Mouse (Mus musculus): Measurements from ENCODE around the gene Notum.
A peak's percentile ranks its signal among the peaks of the same experiment; 100 is the strongest.

Gene Notum

DNA sequence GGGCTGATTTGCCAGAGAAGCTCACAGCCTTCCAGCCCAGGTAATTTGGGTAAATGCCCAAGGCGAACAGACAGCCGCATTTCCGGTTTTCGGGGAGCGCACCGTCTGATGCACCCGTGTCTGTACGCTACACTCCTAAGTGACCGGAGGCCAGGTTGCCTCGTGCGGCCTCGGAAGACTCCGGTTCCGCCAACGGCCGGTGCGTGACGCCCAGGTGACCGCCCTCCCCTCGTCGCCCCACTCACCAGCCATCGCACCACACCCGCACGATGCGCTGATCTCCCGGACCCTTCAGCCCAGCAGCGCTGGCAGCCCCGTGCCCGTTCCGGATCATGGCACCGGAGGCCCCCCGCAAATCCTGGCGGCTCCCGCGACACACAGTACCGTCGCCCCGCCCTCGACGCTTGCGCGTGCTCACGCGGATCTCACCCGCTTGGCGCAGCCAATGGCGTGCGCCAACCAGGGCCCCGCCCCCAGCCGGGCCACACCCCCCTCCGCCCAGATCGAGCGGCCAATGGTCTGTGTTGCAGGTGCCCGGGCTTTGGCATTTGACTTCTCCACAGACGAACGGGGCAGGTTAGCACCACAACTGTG is 43.4 kb downstream of the Notum start, which contains the start of gene Pcyt2:
Pcyt2 (minus strand) TSS at position 418 of the 594 bp plus-strand sequence.
- peak; percentile 86 to 93 for DNase-seq

DNA sequence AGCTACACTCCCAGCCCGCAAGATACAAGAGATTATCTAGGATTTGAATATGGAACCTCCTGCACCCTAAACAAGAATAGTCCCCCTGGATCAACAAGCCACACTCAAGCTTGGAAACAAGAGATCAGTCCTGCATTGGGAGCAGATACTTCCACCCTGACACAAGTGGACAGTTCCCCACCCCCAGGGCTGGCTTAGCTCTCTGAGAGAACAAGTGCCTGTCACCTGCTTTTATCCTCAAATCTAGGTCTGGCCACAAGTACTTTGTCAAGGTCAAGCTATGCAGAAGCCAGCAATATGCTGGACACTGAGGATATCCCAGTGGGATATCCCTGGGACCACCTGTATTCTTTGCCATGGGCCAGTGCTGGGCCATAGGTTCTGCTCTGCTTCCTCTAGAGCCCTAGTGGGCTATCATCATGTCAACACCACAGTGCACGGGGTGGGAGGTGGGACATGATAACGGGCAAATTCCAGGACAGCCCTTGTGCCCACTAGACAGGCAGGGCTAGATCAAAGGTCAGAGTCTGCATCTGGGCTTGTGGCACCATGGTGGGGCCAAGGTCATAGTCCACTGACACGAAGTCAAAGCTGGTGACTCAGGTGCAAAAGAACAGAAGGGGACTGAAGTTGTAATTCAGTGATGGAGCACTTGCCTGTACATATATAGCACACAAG is 44.2 kb downstream of the Notum start:
- no peak for DNase-seq

GRCm38 (mm10) chr11:120615606-120616203 is 45.3 kb downstream of the Notum start:
- DNase-seq = no peak

- no peak for DNase-seq
These were observed 45.8 kb downstream of the Notum start for GRCm38 (mm10) chr11:120615167-120615566.

- no peak for DNase-seq
These were observed 47.0 kb downstream of the Notum start for GRCm38 (mm10) chr11:120613976-120614375.

GRCm38 (mm10) chr11:120613481-120613972 is 47.4 kb downstream of the Notum start:
- DNase-seq = no peak

- peak; percentile 47 to 66 for DNase-seq
These were observed 48.2 kb downstream of the Notum start for GRCm38 (mm10) chr11:120612763-120613162.

DNA sequence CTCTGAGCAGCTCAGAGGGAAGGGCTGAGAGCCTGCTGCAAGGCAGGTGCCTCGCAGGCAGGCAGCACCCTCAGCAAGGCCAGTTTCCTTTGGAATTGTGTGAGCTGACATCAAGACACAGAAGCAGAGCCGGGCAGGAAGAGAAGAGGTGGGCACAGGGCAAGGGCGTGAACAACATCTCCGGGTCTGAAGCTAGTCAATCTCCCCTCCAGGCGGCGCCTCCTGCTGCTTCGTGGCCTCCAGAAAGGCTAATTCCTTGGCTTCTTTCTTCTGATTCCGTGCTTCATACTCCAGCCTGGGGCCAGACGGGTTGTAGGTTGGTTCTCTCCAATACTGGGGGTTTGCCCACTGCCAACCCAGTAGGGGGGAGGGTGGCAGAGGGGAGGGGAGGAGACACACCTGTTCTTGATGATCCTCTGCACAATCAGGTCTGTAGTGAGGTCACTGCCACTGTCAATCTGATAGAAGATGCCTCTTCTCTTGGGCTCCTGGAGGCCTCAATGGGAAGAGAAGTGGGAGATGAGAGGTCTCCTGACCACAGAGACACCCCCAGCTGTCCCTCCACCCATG is 50.4 kb downstream of the Notum start:
- DNase-seq = no peak

GRCm38 (mm10) chr11:120609250-120609649 is 51.7 kb downstream of the Notum start:
- no peak for DNase-seq

GRCm38 (mm10) chr11:120608241-120609034 is 52.5 kb downstream of the Notum start, which contains the start of gene Npb:
Gene Npb (plus strand): TSS chr11:120608477.
- DNase-seq = no peak

DNA sequence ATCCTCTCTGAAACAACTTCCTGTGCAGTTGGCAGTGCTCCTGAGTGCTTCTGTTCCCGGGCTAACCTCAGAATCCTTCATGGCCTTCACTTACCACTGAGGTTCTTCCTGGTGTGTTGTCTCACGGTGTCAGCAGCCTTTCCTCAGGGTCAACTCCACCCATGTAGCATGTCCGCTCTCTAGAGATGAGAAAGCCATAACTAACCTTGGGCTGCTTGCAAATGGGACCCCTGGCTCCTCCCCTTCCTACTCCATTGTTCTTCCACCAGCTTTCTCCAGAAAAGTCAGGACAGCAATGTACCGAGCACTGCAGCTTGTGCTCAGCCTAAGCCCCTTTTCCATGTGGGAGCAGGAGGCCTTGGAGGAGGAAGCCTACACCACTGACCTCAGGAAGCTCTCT is 54.2 kb downstream of the Notum start:
- DNase-seq = no peak

DNA sequence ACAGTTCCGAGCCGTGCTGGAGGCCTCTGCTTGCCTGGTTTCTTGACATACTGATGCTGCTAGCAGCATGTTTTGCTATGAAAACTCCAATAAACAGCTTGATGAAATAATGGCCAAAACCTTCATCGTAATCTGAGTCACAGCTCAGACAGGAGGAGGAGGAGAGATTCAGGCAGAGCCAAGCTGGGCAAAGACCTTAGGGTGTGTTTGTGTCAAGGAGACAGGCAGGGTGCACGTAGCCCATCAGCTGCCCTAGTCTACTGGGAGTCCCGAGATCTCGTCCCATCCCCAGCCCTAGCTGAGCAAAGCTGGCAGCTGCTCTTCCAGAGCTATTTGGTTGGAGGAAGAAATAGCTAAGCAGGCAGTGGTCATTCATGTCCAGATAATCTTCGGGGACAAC is 55.3 kb downstream of the Notum start:
- DNase-seq = no peak
